Mouse (Mus musculus) heart, postnatal 25 days (tissue): ENCODE data around the gene Hoxa10. TPM values are rescaled to one million over a fixed set of nuclear protein-coding genes. Genes with fewer than 3 reads are reported as not detected.

ENCODE experiments used
- DNase-seq: peaks from one replicate; pipeline ENCODE4 v3.0.0; 2022; ENCODE audit warnings: low spot score
- intact Hi-C: fragments of 180-260 bp; cut with DNase I; formaldehyde crosslinking; loops from one replicate; pipeline ENCODE4 v1.15.1; 2025
- total RNA-seq, 2 experiments: library from RNA; stranded (reverse); gene quantifications; 2 replicates each; pipeline ENCODE4 v1.2.3; 2021

The Hoxa10 gene
- total RNA-seq, 2 experiments from 2014 or later = not detected

- DNase-seq = no peak
Measured at GRCm38 (mm10) chr6:52234428-52235140, 6.1 kb downstream of the Hoxa10 start.

GRCm38 (mm10) chr6:52233546-52234427, 6.9 kb downstream of the Hoxa10 start:
- intact Hi-C loops = no loop called here
- no peak for DNase-seq

More at GRCm38 (mm10) chr6:52234428-52235140, 6.1 kb downstream of the Hoxa10 start:
- intact Hi-C loops = no loop called here

GRCm38 (mm10) chr6:52232984-52233545, 7.6 kb downstream of the Hoxa10 start:
- DNase-seq = no peak
- intact Hi-C loops = no loop called here

- intact Hi-C loops = no loop called here
- DNase-seq = no peak
Measured at GRCm38 (mm10) chr6:52232568-52232965, 8.1 kb downstream of the Hoxa10 start.

- intact Hi-C loops = no loop called here
- no peak for DNase-seq
Measured at GRCm38 (mm10) chr6:52231885-52232567, 8.6 kb downstream of the Hoxa10 start.

- intact Hi-C loops = no loop called here
- no peak for DNase-seq
Measured at GRCm38 (mm10) chr6:52230516-52231165, 10.0 kb downstream of the Hoxa10 start, which contains the start of gene Hoxa9. Gene Hoxa9, minus strand, starts transcription at chr6:52231089.

- intact Hi-C loops = loop anchor here (10.0 kb wide), 1 partner anchor 845 kb away; no protein-coding TSS in a partner anchor
- DNase-seq = no peak
Measured at GRCm38 (mm10) chr6:52229558-52230416, 10.9 kb downstream of the Hoxa10 start.

- no peak for DNase-seq
- intact Hi-C loops = loop anchor here (10.0 kb wide), 1 partner anchor 844 kb away; no protein-coding TSS in a partner anchor
Measured at GRCm38 (mm10) chr6:52228475-52229465, 11.9 kb downstream of the Hoxa10 start.

GRCm38 (mm10) chr6:52227470-52228222, 13.0 kb downstream of the Hoxa10 start:
- DNase-seq = no peak
- intact Hi-C loops = loop anchor here (10.0 kb wide), 1 partner anchor 843 kb away; no protein-coding TSS in a partner anchor

GRCm38 (mm10) chr6:52226569-52227257, 13.9 kb downstream of the Hoxa10 start:
- intact Hi-C loops = loop anchor here (10.0 kb wide), 1 partner anchor 842 kb away; no protein-coding TSS in a partner anchor
- no peak for DNase-seq

- no peak for DNase-seq
- intact Hi-C loops = loop anchor here (10.0 kb wide), 1 partner anchor 841 kb away; no protein-coding TSS in a partner anchor
Measured at GRCm38 (mm10) chr6:52225612-52226568, 14.8 kb downstream of the Hoxa10 start.

- intact Hi-C loops = loop anchor here (10.0 kb wide), 1 partner anchor 840 kb away; no protein-coding TSS in a partner anchor
- DNase-seq = no peak
Measured at GRCm38 (mm10) chr6:52224895-52225611, 15.6 kb downstream of the Hoxa10 start.

- no peak for DNase-seq
- intact Hi-C loops = loop anchor here (10.0 kb wide), 1 partner anchor 839 kb away; no protein-coding TSS in a partner anchor
Measured at GRCm38 (mm10) chr6:52223939-52224760, 16.5 kb downstream of the Hoxa10 start.
